Mouse (Mus musculus) bone marrow macrophage, adult 2 months (primary cell): ENCODE measurements around the gene Klhdc8b. TPM values are rescaled to one million over a fixed set of nuclear protein-coding genes. Genes with fewer than 3 reads are reported as not detected.

ENCODE experiments used
- H3K27ac ChIP-seq: 2 replicates; pipeline ENCODE4 v1.5.1; 2012; ENCODE audit warnings: low read depth, low read length; ENCODE audit not compliant: insufficient read depth
- H3K4me1 ChIP-seq: 2 replicates; pipeline ENCODE4 v1.6.1; 2012; ENCODE audit warnings: low read length; ENCODE audit not compliant: control insufficient read depth, insufficient read depth
- H3K4me3 ChIP-seq: 2 replicates; pipeline ENCODE4 v1.5.1; 2012; ENCODE audit warnings: mild to moderate bottlenecking, low read length, moderate library complexity; ENCODE audit not compliant: insufficient read depth
- CTCF ChIP-seq: IDR thresholded peaks from 2 replicates; pipeline ENCODE4 v1.5.1; 2012; ENCODE audit warnings: low read depth, mild to moderate bottlenecking, low read length, moderate library complexity
- POLR2A ChIP-seq: IDR thresholded peaks from 2 replicates; pipeline ENCODE4 v1.6.1; 2012; ENCODE audit warnings: mild to moderate bottlenecking, low read depth, low read length, borderline replicate concordance
- polyA plus RNA-seq: library from polyadenylated mRNA; stranded (reverse); fragments of >200 nt; gene quantifications from 2 replicates; pipeline ENCODE4 v1.2.4, GENCODE M21; 2012; ENCODE audit not compliant: missing spikeins, insufficient read depth, insufficient read length

Klhdc8b gene
- polyA plus RNA-seq, 1 experiment = 3.6 TPM

GRCm38 (mm10) chr9:108451519-108452160, 9.7 kb downstream of the Klhdc8b start:
- H3K4me1 ChIP-seq = peaks cover 6% of the 10 kb centered on the region; the same call in 1 of the 2 replicates
- TF ChIP-seq POLR2A (no peak), CTCF (no peak)
- H3K4me3 ChIP-seq = no peak overlapping the region
- no peak overlapping the region for H3K27ac ChIP-seq

- peaks cover 6% of the 10 kb centered on the region; the same call in 1 of the 2 replicates for H3K4me1 ChIP-seq
- H3K27ac ChIP-seq = no peak overlapping the region
- no peak overlapping the region for H3K4me3 ChIP-seq
- TF ChIP-seq POLR2A = no peak
- no peak for TF ChIP-seq CTCF
Observed at GRCm38 (mm10) chr9:108451170-108451493, 10.2 kb downstream of the Klhdc8b start.

DNA sequence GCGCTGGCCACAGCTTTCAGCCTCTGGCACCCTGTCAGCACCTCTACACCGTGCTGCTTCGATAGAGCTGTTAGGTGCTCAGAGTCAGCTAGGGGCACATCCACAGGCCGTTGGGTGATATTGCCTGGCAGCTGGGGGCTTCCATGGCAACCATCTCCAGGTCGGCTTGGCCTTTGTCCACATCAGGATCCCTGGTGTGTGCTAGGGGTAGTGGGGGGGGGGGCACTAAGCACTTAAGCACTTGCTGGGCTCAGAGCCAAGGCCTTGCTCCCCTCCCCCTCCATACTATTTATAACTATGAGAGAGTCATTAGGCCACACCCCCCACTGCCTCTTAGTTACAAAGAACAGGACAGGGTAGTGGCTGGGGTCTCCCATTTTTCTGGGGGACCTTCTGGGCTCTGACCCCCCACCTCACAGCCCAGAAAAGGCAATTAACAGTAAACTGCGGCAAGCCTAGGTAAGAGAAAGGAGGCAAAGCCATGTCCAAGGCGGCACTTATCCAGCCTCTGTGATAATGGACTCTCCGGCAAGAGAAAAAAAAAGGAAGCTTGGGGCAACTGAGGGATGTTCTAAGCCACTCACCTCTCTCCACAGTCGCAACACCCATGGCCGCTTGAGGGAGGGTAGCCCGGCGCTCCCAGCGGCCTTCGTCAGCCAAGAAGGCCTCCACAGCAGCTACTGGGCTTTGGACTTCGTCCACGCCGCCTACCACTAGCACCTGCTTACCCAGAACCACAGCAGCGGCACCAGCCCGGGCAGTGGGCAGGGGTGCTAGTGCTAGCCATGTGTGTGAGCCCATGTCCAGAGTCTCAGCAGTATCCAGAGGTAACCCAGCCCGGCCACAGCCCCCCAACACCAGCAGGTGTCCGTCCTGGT, 10.8 kb downstream of the Klhdc8b start:
- no peak overlapping the region for H3K27ac ChIP-seq
- TF ChIP-seq POLR2A = no peak
- TF ChIP-seq CTCF = no peak
- peaks cover 6% of the 10 kb centered on the region; the same call in 1 of the 2 replicates for H3K4me1 ChIP-seq
- H3K4me3 ChIP-seq = no peak overlapping the region

GRCm38 (mm10) chr9:108449860-108450259, 11.5 kb downstream of the Klhdc8b start:
- H3K4me3 ChIP-seq = no peak overlapping the region
- TF ChIP-seq POLR2A (no peak), CTCF (no peak)
- H3K27ac ChIP-seq = no peak overlapping the region
- H3K4me1 ChIP-seq = peaks cover 6% of the 10 kb centered on the region; the same call in 1 of the 2 replicates

- Histone ChIP-seq H3K4me1 (peaks cover 10% of the 10 kb centered on the region), H3K27ac (no peak overlapping the region), H3K4me3 (no peak overlapping the region)
- TF ChIP-seq CTCF (no peak), POLR2A (no peak)
Observed at GRCm38 (mm10) chr9:108445125-108445524, 16.3 kb downstream of the Klhdc8b start.

- Histone ChIP-seq H3K4me3 (no peak overlapping the region), H3K27ac (no peak overlapping the region), H3K4me1 (peaks cover 10% of the 10 kb centered on the region)
- no peak for TF ChIP-seq CTCF
- no peak for TF ChIP-seq POLR2A
Observed at GRCm38 (mm10) chr9:108441236-108441919, 20.0 kb downstream of the Klhdc8b start.

GRCm38 (mm10) chr9:108440485-108440884, 20.9 kb downstream of the Klhdc8b start:
- Histone ChIP-seq H3K4me1 (peaks cover 10% of the 10 kb centered on the region), H3K4me3 (no peak overlapping the region), H3K27ac (no peak overlapping the region)
- TF ChIP-seq CTCF = no peak
- no peak for TF ChIP-seq POLR2A

GRCm38 (mm10) chr9:108439176-108439575, 22.2 kb downstream of the Klhdc8b start:
- no peak overlapping the region for H3K4me3 ChIP-seq
- no peak overlapping the region for H3K27ac ChIP-seq
- peaks cover 10% of the 10 kb centered on the region for H3K4me1 ChIP-seq
- TF ChIP-seq POLR2A = no peak
- no peak for TF ChIP-seq CTCF

DNA sequence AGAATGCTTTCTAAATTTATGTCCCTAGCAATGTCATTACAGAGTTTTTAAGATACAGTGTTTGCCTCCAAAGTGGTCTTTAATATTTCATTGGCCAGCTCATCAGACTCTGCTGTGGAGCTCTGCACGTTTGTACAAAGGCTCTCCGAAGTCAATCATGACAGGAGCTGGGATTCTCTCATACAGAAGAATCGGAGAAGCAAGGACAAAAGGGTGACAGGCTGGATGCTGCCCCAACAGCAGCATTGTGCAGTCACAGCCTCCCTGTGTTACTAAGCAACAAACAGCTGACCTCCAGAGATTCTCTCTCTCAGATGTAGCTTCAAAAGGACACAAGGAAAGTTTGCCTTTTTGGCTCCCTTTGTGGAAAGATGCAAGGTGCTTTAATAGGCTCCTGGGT, 25.2 kb downstream of the Klhdc8b start, which contains the start of gene BC048562:
TSS of gene BC048562 (plus strand) at position 301 of the 400 bp plus-strand sequence.
- Histone ChIP-seq H3K4me3 (no peak within 1 kb of the TSS), H3K27ac (no peak within 1 kb of the TSS), H3K4me1 (peaks cover 3% of the 10 kb centered on the region; the same call in 1 of the 2 replicates)
- no peak for TF ChIP-seq POLR2A
- no peak for TF ChIP-seq CTCF
